Mouse (Mus musculus) liver, adult 2 months (tissue): ENCODE results near the gene Nob1. TPM values are rescaled to one million over a fixed set of nuclear protein-coding genes. Genes with fewer than 3 reads are reported as not detected.

ENCODE experiments used
- DNase-seq: peaks from one replicate; pipeline ENCODE4 v3.0.0-alpha.2; 2011; ENCODE audit warnings: low read depth, low spot score; ENCODE audit errors: extremely low read depth
- H3K27ac ChIP-seq: fragments of 200-500 bp; replicated peaks from 2 replicates; pipeline ENCODE4 v1.5.1; 2012; ENCODE audit warnings: low read depth, mild to moderate bottlenecking, control low read depth, inconsistent platforms, low read length; ENCODE audit not compliant: insufficient read depth
- H3K27me3 ChIP-seq: fragments of 200-500 bp; 2 replicates; pipeline ENCODE4 v1.6.1; 2012; ENCODE audit warnings: mild to moderate bottlenecking, moderate library complexity, low read length, inconsistent platforms; ENCODE audit not compliant: control insufficient read depth, insufficient read depth
- H3K36me3 ChIP-seq: fragments of 200-500 bp; 2 replicates; pipeline ENCODE4 v1.6.1; 2012; ENCODE audit warnings: low read length, inconsistent platforms; ENCODE audit not compliant: control insufficient read depth, insufficient read depth
- H3K4me1 ChIP-seq: fragments of 200-500 bp; 2 replicates; pipeline ENCODE4 v1.6.1; 2011; ENCODE audit warnings: low read length; ENCODE audit not compliant: control insufficient read depth, insufficient read depth
- H3K4me3 ChIP-seq: fragments of 200-500 bp; 2 replicates; pipeline ENCODE4 v1.5.1; 2011; ENCODE audit warnings: low read depth, mild to moderate bottlenecking, control low read depth, low read length, moderate library complexity; ENCODE audit not compliant: insufficient read depth
- H3K79me2 ChIP-seq: fragments of 200-500 bp; 2 replicates; pipeline ENCODE4 v1.6.1; 2012; ENCODE audit warnings: inconsistent platforms, mild to moderate bottlenecking, low read length, moderate library complexity; ENCODE audit not compliant: control insufficient read depth, insufficient read depth
- H3K9ac ChIP-seq: fragments of 200-500 bp; 2 replicates; pipeline ENCODE4 v1.6.1; 2012; ENCODE audit warnings: low read depth, mild to moderate bottlenecking, control low read depth, inconsistent platforms, low read length
- CTCF ChIP-seq: fragments of 200-500 bp; IDR thresholded peaks from 2 replicates; pipeline ENCODE4 v1.5.1; 2011; ENCODE audit warnings: low read depth, low read length, control low read depth
- POLR2A ChIP-seq: fragments of 200-500 bp; IDR thresholded peaks from 2 replicates; pipeline ENCODE4 v1.6.1; 2011; ENCODE audit warnings: low read length, control low read depth; ENCODE audit not compliant: insufficient read depth; ENCODE audit errors: extremely low read depth
- WGBS: fragments of 180-500 bp; shearing (Covaris S2); methylation state at CpG from one replicate; pipeline ENCODE4 v1.1.7; 2018; 5-methylcytosine and 5-hydroxymethylcytosine counted together
- polyA plus RNA-seq: library from polyadenylated mRNA; depleted of rRNA; stranded (reverse); fragments of >200 nt; gene quantifications from 2 replicates; pipeline ENCODE4 v1.2.3, GENCODE M21; 2012
- total RNA-seq: library from RNA; depleted of rRNA; stranded (reverse); fragments of >200 nt; gene quantifications from 2 replicates; pipeline ENCODE4 v1.2.3, GENCODE M21; 2014

Nob1 gene
- total and polyA plus RNA-seq, 2 experiments, result 2.4 to 14.3 TPM

GRCm38 (mm10) chr8:107430821-107431220 lies 6.0 kb upstream of the Nob1 start:
- no peaks in the 10 kb centered on the region for H3K79me2 ChIP-seq
- H3K9ac ChIP-seq, result no peak overlapping the region
- no peak overlapping the region for H3K27ac ChIP-seq
- peaks cover 6% of the 10 kb centered on the region; the same call in 1 of the 2 replicates for H3K4me1 ChIP-seq
- peak; percentile 76 for DNase-seq
- TF ChIP-seq POLR2A (no peak), CTCF (no peak)
- WGBS, result 38% methylated on average over 8 of the region's 8 CpGs
- no peaks in the 10 kb centered on the region for H3K27me3 ChIP-seq
- H3K4me3 ChIP-seq, result no peak overlapping the region
- H3K36me3 ChIP-seq, result no peaks in the 10 kb centered on the region

- Histone ChIP-seq H3K36me3 (peaks cover 9% of the 10 kb centered on the region; the same call in 1 of the 2 replicates), H3K27ac (no peak overlapping the region), H3K4me3 (no peak overlapping the region), H3K4me1 (peaks cover 2% of the 10 kb centered on the region; the same call in 1 of the 2 replicates), H3K27me3 (no peaks in the 10 kb centered on the region), H3K9ac (no peak overlapping the region), H3K79me2 (peaks cover 3% of the 10 kb centered on the region)
- 38% methylated on average over 8 of the region's 8 CpGs for WGBS
- DNase-seq, result no peak
- TF ChIP-seq POLR2A (no peak), CTCF (no peak)
These were observed 363 bp upstream of the Nob1 start for GRCm38 (mm10) chr8:107425230-107425597.

GRCm38 (mm10) chr8:107424176-107424575 lies 675 bp downstream of the Nob1 start:
- no peak for TF ChIP-seq POLR2A
- TF ChIP-seq CTCF, result no peak
- no peaks in the 10 kb centered on the region for H3K27me3 ChIP-seq
- no peak overlapping the region for H3K27ac ChIP-seq
- peaks cover 2% of the 10 kb centered on the region; the same call in 1 of the 2 replicates for H3K4me1 ChIP-seq
- H3K9ac ChIP-seq, result peak overlapping the region; percentile 58
- WGBS, result 26% methylated on average over 9 of the region's 9 CpGs
- peaks cover 18% of the 10 kb centered on the region; the same call in 1 of the 2 replicates for H3K36me3 ChIP-seq
- peaks cover 3% of the 10 kb centered on the region for H3K79me2 ChIP-seq
- peak overlapping the region; percentile 61 for H3K4me3 ChIP-seq
- DNase-seq, result no peak

- H3K4me1 ChIP-seq, result no peaks in the 10 kb centered on the region
- H3K27ac ChIP-seq, result no peak overlapping the region
- peaks cover 47% of the 10 kb centered on the region; the same call in 1 of the 2 replicates for H3K36me3 ChIP-seq
- H3K9ac ChIP-seq, result no peak overlapping the region
- no peaks in the 10 kb centered on the region for H3K27me3 ChIP-seq
- TF ChIP-seq POLR2A (no peak), CTCF (no peak)
- H3K79me2 ChIP-seq, result no peaks in the 10 kb centered on the region
- 89% methylated on average over 12 of the region's 12 CpGs for WGBS
- H3K4me3 ChIP-seq, result no peak overlapping the region
- DNase-seq, result no peak
These were observed 7.8 kb downstream of the Nob1 start for GRCm38 (mm10) chr8:107417001-107417400.

GRCm38 (mm10) chr8:107413881-107414280 lies 11.0 kb downstream of the Nob1 start:
- TF ChIP-seq POLR2A (no peak), CTCF (no peak)
- Histone ChIP-seq H3K27ac (no peak overlapping the region), H3K27me3 (no peaks in the 10 kb centered on the region), H3K79me2 (no peaks in the 10 kb centered on the region), H3K9ac (no peak overlapping the region), H3K36me3 (peaks cover 41% of the 10 kb centered on the region), H3K4me1 (no peaks in the 10 kb centered on the region), H3K4me3 (no peak overlapping the region)
- 90% methylated on average over 10 of the region's 10 CpGs for WGBS
- DNase-seq, result no peak

GRCm38 (mm10) chr8:107412552-107412951 lies 12.3 kb downstream of the Nob1 start:
- H3K79me2 ChIP-seq, result no peaks in the 10 kb centered on the region
- TF ChIP-seq CTCF (no peak), POLR2A (no peak)
- H3K4me1 ChIP-seq, result no peaks in the 10 kb centered on the region
- 90% methylated on average over 8 of the region's 8 CpGs for WGBS
- no peaks in the 10 kb centered on the region for H3K27me3 ChIP-seq
- no peak overlapping the region for H3K9ac ChIP-seq
- no peak overlapping the region for H3K27ac ChIP-seq
- no peak overlapping the region for H3K4me3 ChIP-seq
- peaks cover 37% of the 10 kb centered on the region for H3K36me3 ChIP-seq
- no peak for DNase-seq
